Mouse (Mus musculus) G1E (cell line): ENCODE data around the gene Diras1.

ENCODE experiments used
- CTCF ChIP-seq: IDR thresholded peaks from 2 replicates; pipeline ENCODE4 v1.5.1; 2012; ENCODE audit warnings: low read depth, low read length, inconsistent platforms, mixed read lengths
- TAL1 ChIP-seq: conservative IDR thresholded peaks from 2 replicates; pipeline ENCODE4 v1.6.1; 2012; ENCODE audit warnings: low read depth, low read length, inconsistent platforms, mixed read lengths

- TF ChIP-seq CTCF (no peak), TAL1 (no peak)
Measured at GRCm38 (mm10) chr10:81021547-81022110, 3.8 kb downstream of the Diras1 start.
